Mouse (Mus musculus) megakaryocyte, embryonic 14.5 days (primary cell): ENCODE data around the gene Acly. TPM values are rescaled to one million over a fixed set of nuclear protein-coding genes. Genes with fewer than 3 reads are reported as not detected.
"Not testable (repeated sequence)": the region's sequence is repeated elsewhere in the genome, so short reads cannot be mapped to it uniquely, and the experiment has no call there.

ENCODE experiments used
- H3K27me3 ChIP-seq: replicated peaks from 2 replicates; pipeline ENCODE3; 2012; ENCODE audit warnings: inconsistent platforms
- H3K36me3 ChIP-seq: replicated peaks from 2 replicates; pipeline ENCODE3; 2012; ENCODE audit warnings: low read length, inconsistent platforms, mixed read lengths
- H3K4me1 ChIP-seq: 2 replicates; pipeline ENCODE4 v1.6.1; 2012; ENCODE audit warnings: inconsistent platforms
- H3K4me3 ChIP-seq: replicated peaks from 2 replicates; pipeline ENCODE3; 2012; ENCODE audit warnings: moderate library complexity, mild to moderate bottlenecking, inconsistent platforms
- H3K9me3 ChIP-seq: 2 replicates; pipeline ENCODE4 v1.6.1; 2012; ENCODE audit warnings: inconsistent platforms
- FLI1 ChIP-seq: IDR thresholded peaks from 2 replicates; pipeline ENCODE4 v1.6.1; 2012; ENCODE audit warnings: low read length, inconsistent platforms, mixed read lengths
- GATA1 ChIP-seq: IDR thresholded peaks from 3 replicates; pipeline ENCODE4 v1.6.1; 2012; ENCODE audit warnings: mixed read lengths, low read length, inconsistent platforms, borderline replicate concordance
- polyA plus RNA-seq: library from polyadenylated mRNA; stranded (reverse); fragments of >175 nt; gene quantifications from 2 replicates; pipeline ENCODE4 v1.2.3, GENCODE M21; 2012; ENCODE audit warnings: low replicate concordance; ENCODE audit not compliant: insufficient read depth

Acly gene
- polyA plus RNA-seq, 1 experiment: 21.1 TPM

GRCm38 (mm10) chr11:100548141-100548540 lies 20.3 kb upstream of the Acly start:
- TF ChIP-seq FLI1: no peak
- no peak for TF ChIP-seq GATA1
- H3K4me3 ChIP-seq: peak overlapping the region; percentile 36
- peaks cover 4% of the 10 kb centered on the region for H3K27me3 ChIP-seq
- H3K9me3 ChIP-seq: no peaks in the 10 kb centered on the region
- H3K4me1 ChIP-seq: peaks cover 61% of the 10 kb centered on the region
- H3K36me3 ChIP-seq: no peaks in the 10 kb centered on the region

- TF ChIP-seq FLI1 (no peak), GATA1 (no peak)
- H3K27me3 ChIP-seq: peaks cover 4% of the 10 kb centered on the region
- H3K9me3 ChIP-seq: no peaks in the 10 kb centered on the region
- no peaks in the 10 kb centered on the region for H3K36me3 ChIP-seq
- H3K4me3 ChIP-seq: no peak overlapping the region
- peaks cover 56% of the 10 kb centered on the region for H3K4me1 ChIP-seq
Measured at GRCm38 (mm10) chr11:100546955-100547354, 19.2 kb upstream of the Acly start.

- Histone ChIP-seq H3K4me3 (peak overlapping the region; percentile 94), H3K27me3 (peaks cover 2% of the 10 kb centered on the region), H3K9me3 (no peaks in the 10 kb centered on the region), H3K4me1 (peaks cover 69% of the 10 kb centered on the region), H3K36me3 (no peaks in the 10 kb centered on the region)
- TF ChIP-seq FLI1 (no peak; the same call in 1 of the 2 replicates), GATA1 (no peak)
Measured at GRCm38 (mm10) chr11:100545746-100546085, 17.9 kb upstream of the Acly start.

GRCm38 (mm10) chr11:100544832-100545745 lies 17.3 kb upstream of the Acly start, which contains the start of gene Ttc25:
Gene Ttc25, plus strand, starts transcription at chr11:100545607.
- H3K4me1 ChIP-seq: peaks cover 74% of the 10 kb centered on the region
- no peaks in the 10 kb centered on the region for H3K9me3 ChIP-seq
- no peaks in the 10 kb centered on the region for H3K36me3 ChIP-seq
- TF ChIP-seq GATA1 (no peak), FLI1 (peak; percentile 40; the same call in 1 of the 2 replicates)
- no peaks in the 10 kb centered on the region for H3K27me3 ChIP-seq
- peak within 1 kb of the TSS; percentile 94 for H3K4me3 ChIP-seq

DNA sequence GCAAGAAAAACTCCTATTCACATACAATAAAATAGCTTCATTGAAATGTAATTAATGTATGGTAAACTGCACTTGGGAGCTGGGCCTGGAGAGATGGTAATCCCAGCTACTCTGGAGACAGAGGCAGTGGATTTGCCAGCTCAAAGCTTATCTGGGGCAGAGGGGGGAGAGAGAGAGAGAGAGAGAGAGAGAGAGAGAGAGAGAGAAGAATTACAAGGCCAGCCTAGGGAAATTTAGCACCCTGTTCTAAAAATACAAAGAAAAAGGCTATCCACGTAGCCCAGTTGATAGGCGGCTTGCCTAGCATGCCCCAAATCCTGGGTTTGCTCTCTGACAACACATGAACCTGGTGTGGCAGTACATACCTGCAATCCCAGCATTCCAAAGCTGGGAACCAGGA lies 13.8 kb upstream of the Acly start:
- Histone ChIP-seq H3K4me1 (peaks cover 53% of the 10 kb centered on the region), H3K36me3 (no peaks in the 10 kb centered on the region), H3K27me3 (peaks cover 5% of the 10 kb centered on the region), H3K4me3 (peak overlapping the region; percentile 64), H3K9me3 (peaks cover 16% of the 10 kb centered on the region)
- TF ChIP-seq FLI1: no peak
- no peak for TF ChIP-seq GATA1

DNA sequence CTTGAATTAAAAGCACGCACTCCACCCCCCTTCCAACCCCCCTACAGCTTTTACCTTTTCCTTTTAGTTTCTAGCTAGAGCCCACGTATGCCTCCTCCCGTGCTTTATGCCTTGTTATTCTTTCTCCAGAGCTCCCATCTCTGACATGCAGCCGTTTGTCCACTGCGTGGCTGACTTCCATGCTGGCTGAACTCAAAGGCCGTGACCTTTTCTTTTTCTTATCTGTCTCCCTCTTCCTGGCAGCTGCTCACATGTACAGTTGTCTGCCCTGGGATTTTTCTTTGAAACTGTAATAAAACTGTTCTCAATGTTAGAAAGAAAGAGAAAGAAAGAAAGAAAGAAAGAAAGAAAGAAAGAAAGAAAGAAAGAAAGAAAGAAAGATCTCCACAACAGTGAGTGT lies 13.2 kb upstream of the Acly start:
- H3K4me3 ChIP-seq: peak overlapping the region; percentile 23
- H3K27me3 ChIP-seq: peaks cover 5% of the 10 kb centered on the region
- TF ChIP-seq GATA1: no peak
- TF ChIP-seq FLI1: no peak
- no peaks in the 10 kb centered on the region for H3K36me3 ChIP-seq
- peaks cover 53% of the 10 kb centered on the region for H3K4me1 ChIP-seq
- peaks cover 21% of the 10 kb centered on the region for H3K9me3 ChIP-seq

DNA sequence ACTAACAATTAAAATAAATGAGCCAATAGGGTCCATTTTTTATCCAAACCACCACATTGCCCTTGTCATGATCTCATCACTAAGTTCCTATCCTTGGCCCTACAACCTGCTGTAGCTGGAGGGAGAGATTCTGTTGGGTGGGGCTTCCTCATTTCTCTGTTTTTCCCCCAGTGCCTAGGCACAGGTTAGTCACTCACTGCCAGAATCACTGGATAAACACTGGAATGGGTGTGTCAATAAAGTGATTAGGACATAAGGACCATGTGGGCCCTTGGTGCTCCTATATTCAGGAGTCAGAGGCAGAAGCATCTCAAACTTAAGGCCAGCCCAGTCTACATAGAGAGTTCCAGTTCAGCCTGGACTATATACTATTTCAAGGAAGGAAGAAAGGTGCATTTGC lies 8.7 kb upstream of the Acly start:
- H3K9me3 ChIP-seq: peaks cover 48% of the 10 kb centered on the region
- TF ChIP-seq FLI1: no peak
- TF ChIP-seq GATA1: no peak
- H3K27me3 ChIP-seq: peaks cover 5% of the 10 kb centered on the region
- peaks cover 43% of the 10 kb centered on the region for H3K4me1 ChIP-seq
- no peak overlapping the region for H3K4me3 ChIP-seq
- H3K36me3 ChIP-seq: peaks cover 4% of the 10 kb centered on the region

DNA sequence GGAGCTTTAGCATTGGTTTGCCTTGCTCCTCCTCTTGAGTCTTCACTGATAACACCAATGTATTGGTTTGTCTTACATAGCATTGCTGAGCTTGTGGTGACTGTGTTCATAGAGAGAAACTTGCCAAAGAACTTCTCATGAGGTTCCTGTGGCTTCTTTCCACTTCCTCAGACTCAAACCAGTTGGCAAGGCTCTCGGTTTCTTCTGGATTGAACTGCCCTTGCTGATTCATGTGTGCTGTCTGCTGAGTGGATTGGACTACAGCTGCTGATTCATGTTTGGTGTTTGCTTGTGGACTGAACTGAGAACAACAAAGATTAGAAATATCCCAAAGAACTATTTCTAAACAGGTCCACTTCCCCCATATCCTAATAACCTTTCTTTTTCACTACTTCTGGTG lies 8.2 kb upstream of the Acly start:
- TF ChIP-seq GATA1: no peak
- no peak for TF ChIP-seq FLI1
- Histone ChIP-seq H3K4me1 (peaks cover 42% of the 10 kb centered on the region), H3K27me3 (peaks cover 5% of the 10 kb centered on the region), H3K9me3 (peaks cover 48% of the 10 kb centered on the region), H3K4me3 (no peak overlapping the region), H3K36me3 (peaks cover 4% of the 10 kb centered on the region)

GRCm38 (mm10) chr11:100534821-100535220 lies 7.0 kb upstream of the Acly start:
- not testable (repeated sequence) for H3K36me3 ChIP-seq, H3K4me3 ChIP-seq, H3K27me3 ChIP-seq
- Histone ChIP-seq H3K4me1 (peaks cover 31% of the 10 kb centered on the region), H3K9me3 (peaks cover 48% of the 10 kb centered on the region)

DNA sequence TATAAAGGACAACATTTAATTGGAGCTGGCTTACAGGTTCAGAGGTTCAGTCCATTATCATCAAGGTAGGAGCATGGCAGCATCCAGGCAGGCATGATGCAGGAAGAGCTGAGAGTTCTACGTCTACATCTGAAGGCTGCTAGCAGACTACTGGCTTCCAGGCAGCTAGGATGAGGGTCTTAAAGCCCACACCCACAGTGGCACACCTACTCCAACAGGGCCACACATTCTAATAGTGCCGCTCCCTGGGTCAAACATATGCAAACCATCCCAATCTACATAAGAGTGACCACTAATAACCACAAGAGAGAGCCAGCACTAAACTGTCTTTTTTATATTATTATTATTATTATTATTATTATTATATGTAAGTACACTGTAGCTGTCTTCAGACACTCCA lies 6.6 kb upstream of the Acly start:
- H3K36me3 ChIP-seq, H3K4me3 ChIP-seq, H3K27me3 ChIP-seq: not testable (repeated sequence)
- peaks cover 48% of the 10 kb centered on the region for H3K9me3 ChIP-seq
- H3K4me1 ChIP-seq: peaks cover 29% of the 10 kb centered on the region
